Mouse (Mus musculus): Measurements from ENCODE around the gene Tbx5. TPM values are rescaled to one million over a fixed set of nuclear protein-coding genes. Genes with fewer than 3 reads are reported as not detected.

The Tbx5 gene
- polyA plus RNA-seq (2015; fragmentation: Nextera tagmentation; extraction: Ambion mirVana): 50.1 and 55.7 TPM in 2 replicates

DNA sequence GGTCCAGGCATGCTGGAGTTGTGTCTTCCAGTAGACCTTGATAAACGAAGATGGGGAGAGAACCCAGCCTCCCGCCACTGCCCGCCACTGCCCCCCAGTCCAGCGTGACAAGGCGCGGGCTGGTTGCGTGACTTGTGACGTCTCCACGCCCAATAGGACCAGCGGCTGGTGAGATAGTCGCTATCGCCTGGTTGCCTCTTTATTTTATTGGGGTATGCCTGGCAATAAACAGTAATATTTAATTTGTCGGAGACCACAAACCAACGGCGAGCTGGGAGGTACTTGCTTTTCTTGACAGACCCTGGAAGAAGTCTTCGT is at the start of gene Tbx5:
Gene Tbx5 (plus strand): TSS at position 190 of the 318 bp plus-strand sequence.
- Histone ChIP-seq H3K9ac (peak within 1 kb of the TSS; percentile 74), H3K27me3 (peaks cover 59% of the 10 kb centered on the region; the same call in 1 of the 2 replicates), H3K4me2 (peak within 1 kb of the TSS; percentile 59)

DNA sequence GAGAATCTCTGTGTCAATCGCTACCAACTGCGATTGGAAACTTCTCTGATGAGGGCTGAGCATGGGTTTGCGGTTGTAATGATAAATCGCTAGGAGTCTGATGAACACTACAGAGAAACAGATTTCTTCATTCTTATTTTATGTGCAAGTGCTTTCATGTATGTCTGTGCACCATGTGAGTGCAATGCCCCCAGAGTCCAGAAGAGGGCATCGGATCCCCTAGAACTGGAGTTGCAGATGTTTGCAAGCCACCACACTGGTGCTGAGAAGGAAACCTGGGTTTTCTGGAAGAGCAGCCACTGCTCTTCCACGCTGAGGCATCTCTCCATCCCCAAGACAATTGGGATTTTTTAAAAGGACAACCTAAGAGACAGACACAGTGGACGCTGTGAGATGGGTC is 46.5 kb upstream of the Tbx5 start:
- no peak overlapping the region for H3K4me2 ChIP-seq
- no peak overlapping the region for H3K9ac ChIP-seq
- H3K27ac ChIP-seq: no peak overlapping the region
- H3K9me3 ChIP-seq: no peaks in the 10 kb centered on the region
- H3K4me1 ChIP-seq: peaks cover 12% of the 10 kb centered on the region; the same call in 1 of the 2 replicates
- H3K36me3 ChIP-seq: no peaks in the 10 kb centered on the region
- no peaks in the 10 kb centered on the region for H3K27me3 ChIP-seq
- H3K4me3 ChIP-seq: no peak overlapping the region
- 92% methylated on average over 7 of the region's 7 CpGs for WGBS
- no peak for ATAC-seq (ENCODE audit: borderline replicate concordance, extremely low read depth, low FRiP score, low TSS enrichment)

More for the DNA sequence above, at the start of gene Tbx5:
- Histone ChIP-seq H3K4me1 (no peaks in the 10 kb centered on the region), H3K27ac (peak within 1 kb of the TSS; percentile 90), H3K9me3 (no peaks in the 10 kb centered on the region), H3K4me3 (peak within 1 kb of the TSS; percentile 55), H3K36me3 (no peaks in the 10 kb centered on the region)
- peak; percentile 40; the same call in 1 of the 2 replicates for ATAC-seq (ENCODE audit: borderline replicate concordance, extremely low read depth, low FRiP score, low TSS enrichment)
- WGBS: under 1% methylated on average over 16 of the region's 16 CpGs

DNA sequence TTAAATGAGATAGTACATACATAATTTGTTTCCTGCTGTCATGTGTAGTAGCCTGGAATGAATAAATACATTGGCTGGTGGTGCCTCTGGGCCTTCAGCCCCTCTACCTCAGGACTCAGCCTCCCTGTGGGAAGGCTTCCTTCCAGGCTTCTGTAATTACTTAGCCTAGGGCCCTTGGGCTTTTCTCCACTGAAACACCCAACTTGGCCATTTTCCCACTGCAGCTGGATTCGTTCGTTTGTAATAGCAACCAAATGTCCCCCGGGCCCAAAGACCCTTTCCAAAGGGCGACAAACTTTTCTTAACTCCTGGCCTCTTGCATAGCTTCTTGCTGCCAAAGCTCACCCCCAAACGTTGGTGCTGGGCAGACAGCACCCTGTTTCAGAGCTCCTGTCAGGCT is 40.8 kb upstream of the Tbx5 start:
- H3K27ac ChIP-seq: peak overlapping the region; percentile 67
- H3K36me3 ChIP-seq: no peaks in the 10 kb centered on the region
- H3K27me3 ChIP-seq: peaks cover 34% of the 10 kb centered on the region
- no peak overlapping the region for H3K4me3 ChIP-seq
- WGBS: 28% methylated on average over 5 of the region's 5 CpGs
- H3K4me2 ChIP-seq: no peak overlapping the region
- H3K9ac ChIP-seq: no peak overlapping the region
- peaks cover 18% of the 10 kb centered on the region for H3K4me1 ChIP-seq
- no peaks in the 10 kb centered on the region for H3K9me3 ChIP-seq
- peak; percentile 47; the same call in 1 of the 2 replicates for ATAC-seq (ENCODE audit: borderline replicate concordance, extremely low read depth, low FRiP score, low TSS enrichment)

DNA sequence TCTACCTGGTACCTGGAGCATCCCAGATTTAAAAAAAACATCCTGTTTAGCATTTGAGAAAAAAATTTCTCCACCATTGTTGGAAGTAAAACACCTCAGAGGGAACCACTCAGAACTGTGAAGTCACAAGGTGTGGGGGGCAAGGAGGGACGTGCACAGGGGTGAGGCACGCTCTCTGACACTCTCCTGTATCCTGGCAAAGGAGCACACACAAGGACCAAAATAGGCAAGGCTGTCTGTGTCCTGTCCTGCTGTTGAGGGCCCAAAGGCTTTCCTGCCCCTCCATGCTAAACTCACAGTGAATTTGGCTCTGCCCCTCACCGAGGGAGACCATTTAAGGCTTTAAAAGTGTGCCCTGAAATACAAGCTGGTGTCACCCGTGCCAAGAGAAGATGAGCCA is 38.5 kb upstream of the Tbx5 start:
- peaks cover 35% of the 10 kb centered on the region for H3K4me1 ChIP-seq
- no peak overlapping the region for H3K9ac ChIP-seq
- ATAC-seq (ENCODE audit: borderline replicate concordance, extremely low read depth, low FRiP score, low TSS enrichment): no peak
- 31% methylated on average over 4 of the region's 4 CpGs for WGBS
- H3K4me2 ChIP-seq: no peak overlapping the region
- no peaks in the 10 kb centered on the region for H3K36me3 ChIP-seq
- H3K27ac ChIP-seq: no peak overlapping the region
- peaks cover 57% of the 10 kb centered on the region for H3K27me3 ChIP-seq
- H3K9me3 ChIP-seq: no peaks in the 10 kb centered on the region
- H3K4me3 ChIP-seq: no peak overlapping the region

- Histone ChIP-seq H3K27me3 (peaks cover 69% of the 10 kb centered on the region), H3K4me2 (no peak overlapping the region), H3K36me3 (no peaks in the 10 kb centered on the region), H3K4me1 (peaks cover 44% of the 10 kb centered on the region), H3K9me3 (no peaks in the 10 kb centered on the region), H3K9ac (no peak overlapping the region), H3K4me3 (no peak overlapping the region), H3K27ac (no peak overlapping the region)
- no peak for ATAC-seq (ENCODE audit: borderline replicate concordance, extremely low read depth, low FRiP score, low TSS enrichment)
- WGBS: 22% methylated on average over 6 of the region's 6 CpGs
Measured at GRCm38 (mm10) chr5:119795376-119795775, 37.1 kb upstream of the Tbx5 start.

DNA sequence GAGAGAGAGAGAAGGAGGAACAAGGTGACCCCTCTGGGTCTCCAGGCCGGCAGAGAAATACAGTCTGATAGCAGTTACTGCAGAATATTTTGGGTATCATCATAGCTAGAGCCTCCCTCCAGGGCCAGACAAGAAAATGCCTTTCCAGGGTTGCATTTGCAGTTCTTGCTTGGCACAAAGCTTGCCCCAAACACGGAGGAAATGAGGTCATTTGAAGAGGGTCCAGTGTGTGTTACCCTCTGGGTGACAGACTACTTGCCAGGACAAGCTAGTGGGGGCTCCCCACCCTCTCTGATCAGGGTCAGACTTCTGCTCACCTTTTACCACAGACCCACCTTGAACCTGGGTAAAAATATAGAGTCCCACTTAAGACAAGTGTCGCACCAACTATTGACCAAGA is 36.7 kb upstream of the Tbx5 start:
- Histone ChIP-seq H3K4me3 (no peak overlapping the region), H3K9me3 (no peaks in the 10 kb centered on the region), H3K4me2 (no peak overlapping the region), H3K9ac (no peak overlapping the region), H3K4me1 (peaks cover 46% of the 10 kb centered on the region), H3K27me3 (peaks cover 71% of the 10 kb centered on the region), H3K27ac (no peak overlapping the region), H3K36me3 (no peaks in the 10 kb centered on the region)
- 31% methylated on average over 3 of the region's 3 CpGs for WGBS
- ATAC-seq (ENCODE audit: borderline replicate concordance, extremely low read depth, low FRiP score, low TSS enrichment): no peak

- Histone ChIP-seq H3K9me3 (no peaks in the 10 kb centered on the region), H3K4me2 (no peak overlapping the region), H3K9ac (no peak overlapping the region), H3K4me3 (no peak overlapping the region), H3K27ac (no peak overlapping the region), H3K36me3 (no peaks in the 10 kb centered on the region), H3K4me1 (peaks cover 41% of the 10 kb centered on the region), H3K27me3 (peaks cover 78% of the 10 kb centered on the region)
- WGBS: 8% methylated on average over 33 of the region's 33 CpGs
- no peak for ATAC-seq (ENCODE audit: borderline replicate concordance, extremely low read depth, low FRiP score, low TSS enrichment)
Measured at GRCm38 (mm10) chr5:119796443-119797160, 35.9 kb upstream of the Tbx5 start.

- WGBS: 10% methylated on average over 26 of the region's 26 CpGs
- no peak for ATAC-seq (ENCODE audit: borderline replicate concordance, extremely low read depth, low FRiP score, low TSS enrichment)
- Histone ChIP-seq H3K36me3 (no peaks in the 10 kb centered on the region), H3K4me3 (no peak overlapping the region), H3K9ac (0 out of 2 replicates have a peak overlapping the region, but pooled peaks have one; percentile 16), H3K27ac (no peak overlapping the region), H3K4me1 (peaks cover 43% of the 10 kb centered on the region), H3K9me3 (no peaks in the 10 kb centered on the region), H3K4me2 (no peak overlapping the region; the same call in 1 of the 2 replicates), H3K27me3 (peaks cover 88% of the 10 kb centered on the region)
Measured at GRCm38 (mm10) chr5:119797580-119798150, 34.8 kb upstream of the Tbx5 start.

DNA sequence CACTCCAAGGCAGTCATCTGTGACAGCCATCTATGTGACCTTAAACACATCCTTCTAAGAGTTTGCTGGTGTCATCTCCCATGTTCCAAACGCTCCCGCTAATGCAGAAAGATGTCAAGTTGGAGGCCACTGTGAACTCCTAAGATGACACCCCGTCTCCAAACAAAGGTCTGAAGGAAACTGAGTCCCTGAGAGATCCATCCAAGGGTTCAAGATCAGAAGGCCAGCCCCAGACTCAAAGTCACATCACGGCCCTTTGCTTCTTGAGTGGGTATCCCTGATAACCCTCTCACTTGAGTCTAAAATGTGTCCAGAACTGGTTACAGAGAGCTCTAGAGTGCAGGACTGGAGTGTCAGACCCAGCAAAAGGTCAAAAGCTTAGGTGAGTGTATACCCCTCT is 34.2 kb upstream of the Tbx5 start:
- Histone ChIP-seq H3K4me1 (peaks cover 43% of the 10 kb centered on the region), H3K4me2 (no peak overlapping the region), H3K27me3 (peaks cover 94% of the 10 kb centered on the region), H3K9ac (no peak overlapping the region), H3K36me3 (no peaks in the 10 kb centered on the region), H3K4me3 (no peak overlapping the region), H3K9me3 (no peaks in the 10 kb centered on the region), H3K27ac (peak overlapping the region; percentile 92)
- no peak for ATAC-seq (ENCODE audit: borderline replicate concordance, extremely low read depth, low FRiP score, low TSS enrichment)
- WGBS: 25% methylated on average over 4 of the region's 4 CpGs

- H3K36me3 ChIP-seq: no peaks in the 10 kb centered on the region
- peak overlapping the region; percentile 92 for H3K27ac ChIP-seq
- H3K27me3 ChIP-seq: peaks cover 94% of the 10 kb centered on the region
- no peak overlapping the region for H3K9ac ChIP-seq
- peaks cover 43% of the 10 kb centered on the region for H3K4me1 ChIP-seq
- H3K4me2 ChIP-seq: 0 out of 2 replicates have a peak overlapping the region, but pooled peaks have one; percentile 5
- peak; percentile 12; the same call in 1 of the 2 replicates for ATAC-seq (ENCODE audit: borderline replicate concordance, extremely low read depth, low FRiP score, low TSS enrichment)
- no peaks in the 10 kb centered on the region for H3K9me3 ChIP-seq
- 3% methylated on average over 5 of the region's 5 CpGs for WGBS
- no peak overlapping the region for H3K4me3 ChIP-seq
Measured at GRCm38 (mm10) chr5:119798713-119799418, 33.6 kb upstream of the Tbx5 start.

DNA sequence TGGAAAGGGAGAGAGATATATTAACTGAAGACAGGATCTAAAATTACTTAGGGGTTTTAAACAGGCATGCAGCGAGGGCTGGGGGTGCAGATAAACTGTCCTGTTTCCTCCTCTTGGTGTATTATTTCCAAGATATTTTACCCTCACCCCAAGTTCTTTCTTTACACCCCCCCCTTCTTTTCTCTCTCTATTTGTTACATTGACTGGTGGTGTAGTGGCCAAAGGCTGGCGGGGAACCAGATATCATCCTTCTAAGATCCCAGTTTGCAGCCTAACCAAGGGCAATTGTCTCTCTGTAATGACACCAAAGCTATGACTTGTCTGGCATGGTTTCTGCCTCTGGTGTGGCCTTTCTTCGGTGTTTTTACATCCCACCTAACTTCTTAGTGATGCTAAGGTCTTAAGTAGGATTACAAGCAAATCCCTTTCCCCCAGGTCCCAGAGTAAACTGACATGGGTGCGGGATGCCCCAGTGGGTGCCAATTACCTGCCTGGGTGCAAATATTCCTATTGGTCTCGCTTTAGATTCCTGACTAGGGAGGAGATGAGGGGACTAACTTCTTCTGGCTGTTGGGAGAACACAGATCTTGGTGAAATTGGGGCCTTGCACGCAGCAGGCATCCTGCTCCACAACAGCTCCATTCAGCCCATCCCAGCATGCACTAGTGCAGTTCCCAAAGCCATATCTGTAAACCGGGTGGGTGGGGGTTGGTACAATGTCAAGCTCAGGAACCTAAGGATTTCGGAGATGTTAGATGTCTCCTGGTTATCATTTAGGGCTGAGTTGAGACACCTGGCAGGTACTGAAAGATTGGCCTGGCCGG is 32.8 kb upstream of the Tbx5 start:
- Histone ChIP-seq H3K27me3 (peaks cover 94% of the 10 kb centered on the region), H3K4me2 (peak overlapping the region; percentile 41; the same call in 1 of the 2 replicates), H3K27ac (peak overlapping the region; percentile 92), H3K9me3 (no peaks in the 10 kb centered on the region), H3K9ac (no peak overlapping the region), H3K4me3 (no peak overlapping the region), H3K36me3 (no peaks in the 10 kb centered on the region), H3K4me1 (peaks cover 43% of the 10 kb centered on the region)
- ATAC-seq (ENCODE audit: borderline replicate concordance, extremely low read depth, low FRiP score, low TSS enrichment): peak; percentile 55
- 8% methylated on average over 9 of the region's 9 CpGs for WGBS

All from lung, embryonic 15.5 days (tissue).